8 mouse cellular contexts compared by ENCODE assay signal in the genomic region with DNA sequence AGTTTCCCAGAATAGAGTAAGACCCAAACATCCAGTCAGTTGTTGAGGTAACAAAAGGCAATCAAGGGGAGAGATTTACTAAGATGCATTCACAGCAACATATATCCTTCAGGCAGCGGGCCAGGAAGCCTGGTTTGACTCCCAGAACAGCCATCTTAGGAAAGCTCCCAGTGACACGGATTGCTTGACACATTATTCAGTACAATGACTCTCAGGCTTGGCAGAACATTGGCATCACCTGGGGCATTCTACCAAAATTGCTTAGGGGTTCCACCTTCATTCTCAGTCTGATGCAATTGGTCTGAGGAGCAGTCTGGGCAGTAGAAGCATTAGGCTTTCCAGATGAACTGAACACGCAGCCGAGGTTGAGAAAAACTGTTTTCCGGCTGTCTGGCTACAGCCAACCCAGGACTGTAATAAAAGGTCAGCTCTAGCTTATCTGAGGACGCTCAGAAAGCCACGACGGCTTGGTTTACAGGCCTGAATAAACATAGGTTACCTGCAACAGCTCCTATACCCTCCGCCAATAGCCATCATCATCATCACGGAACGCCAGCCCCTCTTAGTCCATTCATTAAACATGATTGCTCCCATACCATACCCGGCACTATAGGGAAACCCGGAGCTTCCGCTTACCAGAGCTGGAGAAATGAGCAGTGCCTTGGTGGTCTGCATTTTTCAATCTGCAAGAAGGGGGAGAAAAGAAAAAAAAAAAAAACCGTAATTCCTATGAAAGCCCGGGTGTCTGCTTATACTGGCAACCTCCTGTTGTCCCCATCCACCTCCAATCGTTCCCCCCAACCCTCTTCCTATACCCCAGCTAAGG. TPM values are rescaled to one million over a fixed set of nuclear protein-coding genes. Genes with fewer than 3 reads are reported as not detected.
DNase-seq lines count a peak whose midpoint lies in the region; ATAC-seq and TF ChIP-seq lines count a peak whose summit lies in the region.

No protein-coding gene starts in this region.

- H3K9me3 ChIP-seq in forebrain, embryonic 14.5 days (replicated peaks; ENCODE audit: control insufficient read depth, low read length) = no peaks in the 10 kb centered on the region
- H3K9me3 ChIP-seq in kidney, embryonic 14.5 days (ENCODE audit: control insufficient read depth, low read length) = no peaks in the 10 kb centered on the region
- H3K9me3 ChIP-seq in midbrain, postnatal 0 days (ENCODE audit: low read length) = no peaks in the 10 kb centered on the region

- ATAC-seq in forebrain, embryonic 14.5 days = no peak
- no peak for ATAC-seq in kidney, embryonic 14.5 days (ENCODE audit: low FRiP score, low TSS enrichment)
- ATAC-seq in midbrain, postnatal 0 days (ENCODE audit: low FRiP score) = no peak

- peak overlapping the region; percentile 92 for H3K4me2 ChIP-seq in forebrain, embryonic 14.5 days (ENCODE audit: low read length)
- peak overlapping the region; percentile 77 for H3K4me2 ChIP-seq in kidney, embryonic 14.5 days (replicated peaks; ENCODE audit: low read depth, low read length)
- H3K4me2 ChIP-seq in midbrain, postnatal 0 days (ENCODE audit: low read depth, low read length, poor library complexity, severe bottlenecking) = peak overlapping the region; percentile 74

- peaks cover 8% of the 10 kb centered on the region for H3K4me1 ChIP-seq in forebrain, embryonic 14.5 days (ENCODE audit: control insufficient read depth, insufficient read depth, low read length)
- H3K4me1 ChIP-seq in kidney, embryonic 14.5 days (ENCODE audit: control insufficient read depth, insufficient read depth, low read length) = peaks cover 9% of the 10 kb centered on the region
- no peaks in the 10 kb centered on the region for H3K4me1 ChIP-seq in midbrain, postnatal 0 days (ENCODE audit: insufficient read depth, low read length)

- TF ChIP-seq CTCF in midbrain, postnatal 0 days (IDR thresholded peaks at IDR 0.05) = no peak

- H3K4me3 ChIP-seq in forebrain, embryonic 14.5 days (ENCODE audit: low read depth, low read length) = peak overlapping the region; percentile 66
- H3K4me3 ChIP-seq in kidney, embryonic 14.5 days (ENCODE audit: low read length) = peak overlapping the region; percentile 51
- peak overlapping the region; percentile 80 for H3K4me3 ChIP-seq in midbrain, postnatal 0 days (ENCODE audit: low read depth, low read length)

- H3K27ac ChIP-seq in forebrain, embryonic 14.5 days (ENCODE audit: low read depth, low read length) = peak overlapping the region; percentile 41; the same call in 1 of the 2 replicates
- H3K27ac ChIP-seq in kidney, embryonic 14.5 days (ENCODE audit: low read depth, low read length) = peak overlapping the region; percentile 60
- peak overlapping the region; percentile 89 for H3K27ac ChIP-seq in midbrain, postnatal 0 days (ENCODE audit: low read depth, low read length)

- WGBS in forebrain, embryonic 14.5 days = 24% methylated on average over 17 of the region's 17 CpGs
- 13% methylated on average over 17 of the region's 17 CpGs for WGBS in kidney, embryonic 14.5 days
- WGBS in midbrain, postnatal 0 days = 31% methylated on average over 17 of the region's 17 CpGs

- DNase-seq in left cerebral cortex, adult 18-20 months (ENCODE audit: low spot score in 2 of 2) = peak; percentile 15 to 28
- no peak for DNase-seq in left cerebral cortex, adult 11 months (ENCODE audit: low spot score)
- DNase-seq in adrenal gland, postnatal 36 days = peak; percentile 8 to 11
- no peak for DNase-seq in forebrain, embryonic 14.5 days (ENCODE audit: low spot score)
- peak; percentile 5 for DNase-seq in midbrain, postnatal 0 days (ENCODE audit: low spot score)
- no peak for DNase-seq in thymus, postnatal 0 days (ENCODE audit: low spot score)
- no peak for DNase-seq in layer of hippocampus, postnatal 36 days

- peak overlapping the region; percentile 76 for H3K9ac ChIP-seq in forebrain, embryonic 14.5 days (ENCODE audit: low read length)
- H3K9ac ChIP-seq in kidney, embryonic 14.5 days (ENCODE audit: low read depth, low read length) = peak overlapping the region; percentile 64
- H3K9ac ChIP-seq in midbrain, postnatal 0 days (replicated peaks; ENCODE audit: low read length, poor library complexity, severe bottlenecking) = peak overlapping the region; percentile 97

- H3K27me3 ChIP-seq in forebrain, embryonic 14.5 days (replicated peaks; ENCODE audit: control insufficient read depth, insufficient read depth, low read length) = no peaks in the 10 kb centered on the region
- no peaks in the 10 kb centered on the region for H3K27me3 ChIP-seq in kidney, embryonic 14.5 days (ENCODE audit: control insufficient read depth, insufficient read depth, low read length)
- no peaks in the 10 kb centered on the region for H3K27me3 ChIP-seq in midbrain, postnatal 0 days (ENCODE audit: insufficient read depth, low read length)

- H3K36me3 ChIP-seq in forebrain, embryonic 14.5 days (ENCODE audit: control insufficient read depth, insufficient read depth, low read length) = peaks cover 26% of the 10 kb centered on the region
- H3K36me3 ChIP-seq in kidney, embryonic 14.5 days (ENCODE audit: control insufficient read depth, insufficient read depth, low read length) = peaks cover 22% of the 10 kb centered on the region; the same call in 1 of the 2 replicates
- H3K36me3 ChIP-seq in midbrain, postnatal 0 days (ENCODE audit: insufficient read depth, low read length) = peaks cover 16% of the 10 kb centered on the region

RNA-seq across cellular contexts. Expression of gene Atp5g1, which starts 0.9 kb away (rescaled TPM):
- total RNA-seq in left cerebral cortex, adult 18-20 months (2021) = 100 to 1,000 TPM; 349 to 365 TPM
- 100 to 1,000 TPM; 268 to 316 TPM for total RNA-seq in adrenal gland, postnatal 36 days (2021)
- 606 and 726 TPM in 2 replicates for polyA plus RNA-seq in forebrain, embryonic 14.5 days (2014; fragmentation: Nextera tagmentation; extraction: Ambion mirVana)
- polyA plus RNA-seq in kidney, embryonic 14.5 days (2014; fragmentation: Nextera tagmentation; extraction: Ambion mirVana) = 848 and 857 TPM in 2 replicates
- total RNA-seq in midbrain, postnatal 0 days (2014; rRNA removed) = 469 and 710 TPM in 2 replicates
- 984 and 1,088 TPM in 2 replicates for polyA plus RNA-seq in midbrain, postnatal 0 days (2015; fragmentation: Nextera tagmentation; extraction: Ambion mirVana)
- polyA plus RNA-seq in thymus, postnatal 0 days (2015; fragmentation: Nextera tagmentation; extraction: Ambion mirVana) = 610 and 662 TPM in 2 replicates
- 100 to 1,000 TPM; 385 to 449 TPM for total RNA-seq in layer of hippocampus, postnatal 36 days (2021)

RNA-seq across cellular contexts. Expression of gene Ube2z, which starts 9.4 kb away (rescaled TPM):
- 10 to 100 TPM; 61.9 to 63.1 TPM for total RNA-seq in left cerebral cortex, adult 18-20 months (2021)
- 10 to 100 TPM; 53.4 to 56.4 TPM for total RNA-seq in adrenal gland, postnatal 36 days (2021)
- polyA plus RNA-seq in forebrain, embryonic 14.5 days (2014; fragmentation: Nextera tagmentation; extraction: Ambion mirVana) = 24.9 and 26.9 TPM in 2 replicates
- polyA plus RNA-seq in kidney, embryonic 14.5 days (2014; fragmentation: Nextera tagmentation; extraction: Ambion mirVana) = 27.6 and 36.4 TPM in 2 replicates
- total RNA-seq in midbrain, postnatal 0 days (2014; rRNA removed) = 59.7 and 62.2 TPM in 2 replicates
- 33.0 and 36.0 TPM in 2 replicates for polyA plus RNA-seq in midbrain, postnatal 0 days (2015; fragmentation: Nextera tagmentation; extraction: Ambion mirVana)
- polyA plus RNA-seq in thymus, postnatal 0 days (2015; fragmentation: Nextera tagmentation; extraction: Ambion mirVana) = 27.1 and 28.4 TPM in 2 replicates
- total RNA-seq in layer of hippocampus, postnatal 36 days (2021) = 10 to 100 TPM; 53.8 to 54.6 TPM

RNA-seq across cellular contexts. Expression of gene Calcoco2, which starts 37.2 kb away (rescaled TPM):
- total RNA-seq in left cerebral cortex, adult 18-20 months (2021) = not detected
- total RNA-seq in adrenal gland, postnatal 36 days (2021) = not detected
- polyA plus RNA-seq in forebrain, embryonic 14.5 days (2014; fragmentation: Nextera tagmentation; extraction: Ambion mirVana) = 0.14 TPM in 1 of 2 replicates, not detected in the other
- polyA plus RNA-seq in kidney, embryonic 14.5 days (2014; fragmentation: Nextera tagmentation; extraction: Ambion mirVana) = not detected in 2 replicates
- not detected in 2 replicates for total RNA-seq in midbrain, postnatal 0 days (2014; rRNA removed)
- not detected in 2 replicates for polyA plus RNA-seq in midbrain, postnatal 0 days (2015; fragmentation: Nextera tagmentation; extraction: Ambion mirVana)
- 0.13 and 0.20 TPM in 2 replicates for polyA plus RNA-seq in thymus, postnatal 0 days (2015; fragmentation: Nextera tagmentation; extraction: Ambion mirVana)
- not detected for total RNA-seq in layer of hippocampus, postnatal 36 days (2021)

RNA-seq across cellular contexts. Expression of gene Snf8, which starts 39.9 kb away (rescaled TPM):
- total RNA-seq in left cerebral cortex, adult 18-20 months (2021) = 100 to 1,000 TPM; 104 to 106 TPM
- total RNA-seq in adrenal gland, postnatal 36 days (2021) = 10 to 100 TPM; 85.8 to 89.6 TPM
- polyA plus RNA-seq in forebrain, embryonic 14.5 days (2014; fragmentation: Nextera tagmentation; extraction: Ambion mirVana) = 58.4 and 68.8 TPM in 2 replicates
- 34.2 and 63.5 TPM in 2 replicates for polyA plus RNA-seq in kidney, embryonic 14.5 days (2014; fragmentation: Nextera tagmentation; extraction: Ambion mirVana)
- 23.2 and 38.6 TPM in 2 replicates for total RNA-seq in midbrain, postnatal 0 days (2014; rRNA removed)
- 114 TPM in 2 replicates for polyA plus RNA-seq in midbrain, postnatal 0 days (2015; fragmentation: Nextera tagmentation; extraction: Ambion mirVana)
- 128 and 144 TPM in 2 replicates for polyA plus RNA-seq in thymus, postnatal 0 days (2015; fragmentation: Nextera tagmentation; extraction: Ambion mirVana)
- 100 to 1,000 TPM; 101 to 107 TPM for total RNA-seq in layer of hippocampus, postnatal 36 days (2021)

RNA-seq across cellular contexts. Expression of gene Gip, which starts 50.2 kb away (rescaled TPM):
- not detected for total RNA-seq in left cerebral cortex, adult 18-20 months (2021)
- total RNA-seq in adrenal gland, postnatal 36 days (2021) = not detected
- polyA plus RNA-seq in forebrain, embryonic 14.5 days (2014; fragmentation: Nextera tagmentation; extraction: Ambion mirVana) = not detected in 2 replicates
- polyA plus RNA-seq in kidney, embryonic 14.5 days (2014; fragmentation: Nextera tagmentation; extraction: Ambion mirVana) = not detected in 2 replicates
- not detected in 2 replicates for total RNA-seq in midbrain, postnatal 0 days (2014; rRNA removed)
- not detected in 2 replicates for polyA plus RNA-seq in midbrain, postnatal 0 days (2015; fragmentation: Nextera tagmentation; extraction: Ambion mirVana)
- 3.1 and 3.8 TPM in 2 replicates for polyA plus RNA-seq in thymus, postnatal 0 days (2015; fragmentation: Nextera tagmentation; extraction: Ambion mirVana)
- not detected for total RNA-seq in layer of hippocampus, postnatal 36 days (2021)

Comparison
In these comparisons a context has a peak if more than half of its experiments do, and no peak if none do; other contexts are left out.
1. DNase-seq: peak in left cerebral cortex, adult 18-20 months (2 of 2), adrenal gland, postnatal 36 days (2 of 2) and midbrain, postnatal 0 days (single experiment); none in left cerebral cortex, adult 11 months (single experiment), forebrain, embryonic 14.5 days (single experiment), thymus, postnatal 0 days (single experiment) and layer of hippocampus, postnatal 36 days (0 of 2).
2. Peak in every context shown above with its lines, with median percentiles within 50 percentile points of each other: H3K27ac ChIP-seq, H3K4me2 ChIP-seq, H3K4me3 ChIP-seq and H3K9ac ChIP-seq.